Mouse (Mus musculus) cerebellum, adult 2 months (tissue): ENCODE results near the gene Atp13a2.

ENCODE experiments used
- CTCF ChIP-seq: fragments of 200-500 bp; IDR thresholded peaks from 2 replicates; pipeline ENCODE4 v1.5.1; 2011; ENCODE audit warnings: low read depth, mild to moderate bottlenecking, control low read depth, low read length, moderate library complexity, borderline replicate concordance; ENCODE audit not compliant: insufficient read depth
- POLR2A ChIP-seq: fragments of 200-500 bp; IDR thresholded peaks from 2 replicates; pipeline ENCODE4 v1.6.1; 2011; ENCODE audit warnings: low read length, control low read depth, borderline replicate concordance; ENCODE audit not compliant: insufficient read depth

DNA sequence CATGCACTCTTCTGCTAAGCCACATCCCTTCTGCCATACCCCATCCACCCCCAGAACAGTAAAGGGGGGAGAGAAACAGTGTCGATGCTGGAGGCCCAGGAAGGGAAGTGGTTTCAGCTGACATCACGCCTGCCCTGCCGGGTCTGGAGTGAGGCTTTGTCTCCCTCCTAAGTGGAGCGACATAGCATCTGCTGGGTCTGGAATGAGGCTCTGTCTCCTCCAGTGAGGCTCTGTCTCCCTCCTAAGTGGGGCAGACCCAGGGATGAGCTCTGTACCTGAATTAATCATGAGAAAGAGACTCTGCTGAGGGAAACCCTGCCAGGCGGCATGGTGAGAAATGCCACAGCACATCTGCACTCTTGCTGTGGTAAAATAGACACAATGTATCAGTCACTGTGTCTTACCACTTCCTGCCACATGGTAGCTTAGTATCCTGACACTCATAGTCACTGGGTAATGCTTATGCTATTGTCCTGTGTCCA is 41.7 kb upstream of the Atp13a2 start:
- TF ChIP-seq CTCF, result no peak
- TF ChIP-seq POLR2A, result no peak
